ENCODE assay signal across 8 mouse cellular contexts in genomic region chr11:36677321-36678056, GRCm38 (mm10).
A peak's percentile ranks its signal among the peaks of the same experiment; 100 is the strongest.
DNase-seq lines count a peak whose midpoint lies in the region; ATAC-seq and TF ChIP-seq lines count a peak whose summit lies in the region.

No protein-coding gene starts in this region.

- 1% methylated on average over 23 of the region's 23 CpGs for WGBS in lung, embryonic 14.5 days
- WGBS in lung, adult 2 months: 2% methylated on average over 23 of the region's 23 CpGs
- WGBS in heart, embryonic 15.5 days: under 1% methylated on average over 23 of the region's 23 CpGs
- 2% methylated on average over 23 of the region's 23 CpGs for WGBS in liver, embryonic 16.5 days (ENCODE audit: insufficient replicate concordance)
- WGBS in stomach, embryonic 14.5 days: under 1% methylated on average over 23 of the region's 23 CpGs

- TF ChIP-seq CTCF in lung, embryonic 14.5 days (IDR thresholded peaks at IDR 0.05; ENCODE audit: low read depth): no peak
- TF ChIP-seq CTCF in lung, adult 2 months (IDR thresholded peaks at IDR 0.05; ENCODE audit: insufficient read depth, low read length): no peak

- peak overlapping the region; percentile 39 for H3K4me3 ChIP-seq in lung, embryonic 14.5 days (ENCODE audit: low read depth, low read length)
- no peak overlapping the region for H3K4me3 ChIP-seq in lung, adult 2 months (replicated peaks; ENCODE audit: extremely low read depth, low read depth, low read length)
- peak overlapping the region; percentile 52 for H3K4me3 ChIP-seq in heart, embryonic 15.5 days
- peak overlapping the region; percentile 19; the same call in 1 of the 2 replicates for H3K4me3 ChIP-seq in liver, embryonic 16.5 days (ENCODE audit: low read depth, low read length)
- H3K4me3 ChIP-seq in stomach, embryonic 14.5 days (ENCODE audit: low read depth, low read length): peak overlapping the region; percentile 33

- H3K27me3 ChIP-seq in lung, embryonic 14.5 days (ENCODE audit: insufficient read depth, low read length): peaks cover 10% of the 10 kb centered on the region
- no peaks in the 10 kb centered on the region for H3K27me3 ChIP-seq in heart, embryonic 15.5 days
- H3K27me3 ChIP-seq in liver, embryonic 16.5 days (ENCODE audit: control insufficient read depth, insufficient read depth, low read depth, low read length): peaks cover 2% of the 10 kb centered on the region
- H3K27me3 ChIP-seq in stomach, embryonic 14.5 days (ENCODE audit: control insufficient read depth, insufficient read depth, low read length): no peaks in the 10 kb centered on the region

- no peaks in the 10 kb centered on the region for H3K4me1 ChIP-seq in lung, embryonic 14.5 days (ENCODE audit: insufficient read depth)
- H3K4me1 ChIP-seq in lung, adult 2 months (ENCODE audit: control insufficient read depth, insufficient read depth, low read length): no peaks in the 10 kb centered on the region
- H3K4me1 ChIP-seq in heart, embryonic 15.5 days (replicated peaks): peaks cover 8% of the 10 kb centered on the region
- no peaks in the 10 kb centered on the region for H3K4me1 ChIP-seq in liver, embryonic 16.5 days (ENCODE audit: control insufficient read depth, low read depth, low read length)
- no peaks in the 10 kb centered on the region for H3K4me1 ChIP-seq in stomach, embryonic 14.5 days (ENCODE audit: control insufficient read depth, insufficient read depth, low read length)

- DNase-seq in lung, embryonic 14.5 days: peak; percentile 71
- no peak for DNase-seq in lung, adult 2 months
- peak; percentile 60 to 70 for DNase-seq in cerebellum, postnatal 36 days
- peak; percentile 14 to 26 for DNase-seq in kidney, postnatal 36 days
- DNase-seq in spleen, adult 18-20 months: no peak

- peak; percentile 94 for ATAC-seq in lung, embryonic 14.5 days (ENCODE audit: insufficient read depth)
- ATAC-seq in heart, embryonic 15.5 days (replicated peaks; ENCODE audit: insufficient number of reproducible peaks, insufficient read depth, low FRiP score, low read depth): peak; percentile 85
- no peak for ATAC-seq in liver, embryonic 16.5 days (ENCODE audit: low read depth)
- peak; percentile 87 for ATAC-seq in stomach, embryonic 14.5 days (ENCODE audit: insufficient number of reproducible peaks, insufficient read depth, low FRiP score, low read depth)

- no peaks in the 10 kb centered on the region for H3K9me3 ChIP-seq in lung, embryonic 14.5 days (ENCODE audit: low read depth, low read length)
- no peaks in the 10 kb centered on the region for H3K9me3 ChIP-seq in heart, embryonic 15.5 days (replicated peaks)
- no peaks in the 10 kb centered on the region for H3K9me3 ChIP-seq in liver, embryonic 16.5 days (replicated peaks; ENCODE audit: control insufficient read depth, low read length)
- no peaks in the 10 kb centered on the region for H3K9me3 ChIP-seq in stomach, embryonic 14.5 days (ENCODE audit: control insufficient read depth, low read depth, low read length)

- peak overlapping the region; percentile 42; the same call in 1 of the 2 replicates for H3K27ac ChIP-seq in lung, embryonic 14.5 days (ENCODE audit: low read depth)
- peak overlapping the region; percentile 86 for H3K27ac ChIP-seq in heart, embryonic 15.5 days
- H3K27ac ChIP-seq in liver, embryonic 16.5 days (ENCODE audit: low read length): no peak overlapping the region
- H3K27ac ChIP-seq in stomach, embryonic 14.5 days (ENCODE audit: low read length): no peak overlapping the region; the same call in 1 of the 2 replicates

- H3K4me2 ChIP-seq in lung, embryonic 14.5 days: peak overlapping the region; percentile 74
- H3K4me2 ChIP-seq in heart, embryonic 15.5 days: peak overlapping the region; percentile 69
- peak overlapping the region; percentile 39 for H3K4me2 ChIP-seq in liver, embryonic 16.5 days (ENCODE audit: low read depth, low read length)
- H3K4me2 ChIP-seq in stomach, embryonic 14.5 days (replicated peaks; ENCODE audit: low read depth, low read length): peak overlapping the region; percentile 60

- H3K36me3 ChIP-seq in lung, embryonic 14.5 days (ENCODE audit: insufficient read depth): no peaks in the 10 kb centered on the region
- no peaks in the 10 kb centered on the region for H3K36me3 ChIP-seq in heart, embryonic 15.5 days
- H3K36me3 ChIP-seq in liver, embryonic 16.5 days (ENCODE audit: control insufficient read depth, insufficient read depth): no peaks in the 10 kb centered on the region
- H3K36me3 ChIP-seq in stomach, embryonic 14.5 days (ENCODE audit: control insufficient read depth, insufficient read depth, low read length): no peaks in the 10 kb centered on the region

- no peak for TF ChIP-seq POLR2A in lung, adult 2 months (IDR thresholded peaks at IDR 0.05; ENCODE audit: borderline replicate concordance, extremely low read depth, low read depth, low read length)

- peak overlapping the region; percentile 46 for H3K9ac ChIP-seq in lung, embryonic 14.5 days
- H3K9ac ChIP-seq in heart, embryonic 15.5 days: peak overlapping the region; percentile 41
- no peak overlapping the region for H3K9ac ChIP-seq in liver, embryonic 16.5 days (ENCODE audit: low read depth, low read length)
- 0 out of 2 replicates have a peak overlapping the region, but pooled peaks have one; percentile 28 for H3K9ac ChIP-seq in stomach, embryonic 14.5 days (replicated peaks; ENCODE audit: low read depth, low read length)

Comparison
In these comparisons a context has a peak if more than half of its experiments do, and no peak if none do; other contexts are left out.
1. DNase-seq: peak in lung, embryonic 14.5 days (single experiment), cerebellum, postnatal 36 days (2 of 2) and kidney, postnatal 36 days (2 of 2); none in lung, adult 2 months (single experiment) and spleen, adult 18-20 months (0 of 2).
2. H3K27ac ChIP-seq: peak in lung, embryonic 14.5 days (single experiment) and heart, embryonic 15.5 days (single experiment); none in liver, embryonic 16.5 days (single experiment) and stomach, embryonic 14.5 days (single experiment).
3. Peak in every context shown above with its lines, with median percentiles within 50 percentile points of each other: H3K4me2 ChIP-seq.